Mouse (Mus musculus) kidney, postnatal 0 days (tissue): ENCODE measurements around the gene Spc24. TPM values are rescaled to one million over a fixed set of nuclear protein-coding genes. Genes with fewer than 3 reads are reported as not detected.

Experiments
- ATAC-seq: fragments of 200-750 bp; cut with Nextera tagmentation; replicated peaks from 2 replicates; pipeline ENCODE4 v1.8.0; 2017; ENCODE audit warnings: low read depth, moderate number of reproducible peaks, moderate TSS enrichment, moderate library complexity; ENCODE audit not compliant: low FRiP score
- DNase-seq: peaks from one replicate; pipeline ENCODE4 v3.0.0-alpha.2; 2016; ENCODE audit warnings: low spot score
- H3K27ac ChIP-seq: fragments of 300-500 bp; sonication (generic); 2 replicates; pipeline ENCODE4 v1.5.1; 2014; ENCODE audit warnings: mild to moderate bottlenecking
- H3K27me3 ChIP-seq: fragments of 300-500 bp; sonication (generic); 2 replicates; pipeline ENCODE4 v1.6.1; 2014; ENCODE audit warnings: low read length, mixed read lengths; ENCODE audit not compliant: insufficient read depth
- H3K36me3 ChIP-seq: fragments of 300-500 bp; sonication (generic); 2 replicates; pipeline ENCODE4 v1.6.1; 2014; ENCODE audit warnings: low read length, mixed read lengths; ENCODE audit not compliant: insufficient read depth
- H3K4me1 ChIP-seq: fragments of 300-500 bp; sonication (generic); replicated peaks from 2 replicates; pipeline ENCODE4 v1.6.1; 2014; ENCODE audit warnings: antibody characterized with exemption, low read length, mixed read lengths; ENCODE audit not compliant: insufficient read depth
- H3K4me2 ChIP-seq: fragments of 300-500 bp; sonication (generic); 2 replicates; pipeline ENCODE4 v1.6.1; 2014; ENCODE audit warnings: mild to moderate bottlenecking, low read length, moderate library complexity, mixed read lengths
- H3K4me3 ChIP-seq: fragments of 300-500 bp; sonication (generic); replicated peaks from 2 replicates; pipeline ENCODE4 v1.5.1; 2014; ENCODE audit warnings: low read depth, low read length
- H3K9ac ChIP-seq: fragments of 300-500 bp; sonication (generic); 2 replicates; pipeline ENCODE4 v1.6.1; 2014; ENCODE audit warnings: low read depth, low read length
- H3K9me3 ChIP-seq: fragments of 300-500 bp; sonication (generic); replicated peaks from 2 replicates; pipeline ENCODE4 v1.6.1; 2016; ENCODE audit warnings: low read length, inconsistent platforms, mixed read lengths
- CTCF ChIP-seq: IDR thresholded peaks from 2 replicates; pipeline ENCODE4 v1.5.1; 2016; ENCODE audit warnings: antibody characterized with exemption, low read depth, mild to moderate bottlenecking, moderate library complexity
- WGBS: fragments of 180-500 bp; shearing (Covaris S2); extraction: QIAGEN DNeasy Blood & Tissue Kit; methylation state at CpG from one replicate; pipeline ENCODE4 v1.1.7; 2014; 5-methylcytosine and 5-hydroxymethylcytosine counted together
- polyA plus RNA-seq: library from polyadenylated mRNA; unstranded; fragments of >200 nt; fragmentation: Nextera tagmentation; extraction: Ambion mirVana; gene quantifications from 2 replicates; pipeline ENCODE4 v1.2.1, GENCODE M21; 2015

Spc24 gene
- polyA plus RNA-seq, 1 experiment from 2014 or later, result 55.1 TPM

- no peak for DNase-seq
Measured at GRCm38 (mm10) chr9:21801121-21801520, 41.0 kb upstream of the Spc24 start.

GRCm38 (mm10) chr9:21799010-21799350 is 38.9 kb upstream of the Spc24 start:
- H3K4me2 ChIP-seq, result peak overlapping the region; percentile 69
- peaks cover 22% of the 10 kb centered on the region for H3K36me3 ChIP-seq
- H3K9ac ChIP-seq, result no peak overlapping the region
- H3K27ac ChIP-seq, result peak overlapping the region; percentile 92; the same call in 1 of the 2 replicates
- no peak overlapping the region for H3K4me3 ChIP-seq
- 34% methylated on average over 3 of the region's 3 CpGs for WGBS
- TF ChIP-seq CTCF, result no peak
- H3K4me1 ChIP-seq, result peaks cover 11% of the 10 kb centered on the region; the same call in 1 of the 2 replicates
- DNase-seq, result no peak
- ATAC-seq, result no peak
- H3K27me3 ChIP-seq, result no peaks in the 10 kb centered on the region
- no peaks in the 10 kb centered on the region for H3K9me3 ChIP-seq

More at GRCm38 (mm10) chr9:21801121-21801520, 41.0 kb upstream of the Spc24 start:
- Histone ChIP-seq H3K27me3 (no peaks in the 10 kb centered on the region), H3K9ac (no peak overlapping the region), H3K4me3 (no peak overlapping the region), H3K9me3 (no peaks in the 10 kb centered on the region), H3K4me2 (no peak overlapping the region), H3K4me1 (peaks cover 7% of the 10 kb centered on the region; the same call in 1 of the 2 replicates), H3K27ac (no peak overlapping the region), H3K36me3 (peaks cover 9% of the 10 kb centered on the region; the same call in 1 of the 2 replicates)
- no peak for TF ChIP-seq CTCF
- ATAC-seq, result no peak
- WGBS, result 78% methylated on average over 7 of the region's 7 CpGs

GRCm38 (mm10) chr9:21798345-21799009 is 38.4 kb upstream of the Spc24 start, which contains the start of gene Kank2:
Gene Kank2 (minus strand): TSS chr9:21798744.
- Histone ChIP-seq H3K4me2 (peak within 1 kb of the TSS; percentile 69), H3K27me3 (no peaks in the 10 kb centered on the region), H3K4me3 (peak within 1 kb of the TSS; percentile 76), H3K4me1 (peaks cover 11% of the 10 kb centered on the region; the same call in 1 of the 2 replicates), H3K9ac (peak within 1 kb of the TSS; percentile 80), H3K9me3 (no peaks in the 10 kb centered on the region), H3K27ac (peak within 1 kb of the TSS; percentile 92), H3K36me3 (peaks cover 23% of the 10 kb centered on the region)
- peak; percentile 88 for DNase-seq
- under 1% methylated on average over 51 of the region's 52 CpGs for WGBS
- TF ChIP-seq CTCF, result no peak
- ATAC-seq, result peak; percentile 83

GRCm38 (mm10) chr9:21797921-21798344 is 37.8 kb upstream of the Spc24 start:
- WGBS, result 1% methylated on average over 25 of the region's 26 CpGs
- peak overlapping the region; percentile 76 for H3K4me3 ChIP-seq
- peak; percentile 77 for DNase-seq
- H3K4me2 ChIP-seq, result peak overlapping the region; percentile 69
- no peaks in the 10 kb centered on the region for H3K9me3 ChIP-seq
- H3K27ac ChIP-seq, result peak overlapping the region; percentile 92
- TF ChIP-seq CTCF, result no peak
- ATAC-seq, result peak; percentile 62
- H3K9ac ChIP-seq, result peak overlapping the region; percentile 80
- H3K27me3 ChIP-seq, result no peaks in the 10 kb centered on the region
- H3K4me1 ChIP-seq, result peaks cover 14% of the 10 kb centered on the region
- peaks cover 25% of the 10 kb centered on the region for H3K36me3 ChIP-seq

- no peak overlapping the region for H3K27ac ChIP-seq
- 59% methylated on average over 3 of the region's 3 CpGs for WGBS
- peak overlapping the region; percentile 76; the same call in 1 of the 2 replicates for H3K4me3 ChIP-seq
- no peak for ATAC-seq
- 0 out of 2 replicates have a peak overlapping the region, but pooled peaks have one; percentile 40 for H3K9ac ChIP-seq
- no peak for DNase-seq
- H3K4me2 ChIP-seq, result peak overlapping the region; percentile 69
- TF ChIP-seq CTCF, result no peak
- no peaks in the 10 kb centered on the region for H3K27me3 ChIP-seq
- peaks cover 25% of the 10 kb centered on the region for H3K36me3 ChIP-seq
- no peaks in the 10 kb centered on the region for H3K9me3 ChIP-seq
- H3K4me1 ChIP-seq, result peaks cover 22% of the 10 kb centered on the region
Measured at GRCm38 (mm10) chr9:21796919-21797318, 36.8 kb upstream of the Spc24 start.

GRCm38 (mm10) chr9:21796259-21796658 is 36.2 kb upstream of the Spc24 start:
- H3K27me3 ChIP-seq, result no peaks in the 10 kb centered on the region
- 44% methylated on average over 3 of the region's 3 CpGs for WGBS
- ATAC-seq (no peak), DNase-seq (peak; percentile 33)
- peaks cover 22% of the 10 kb centered on the region for H3K4me1 ChIP-seq
- peak overlapping the region; percentile 40; the same call in 1 of the 2 replicates for H3K9ac ChIP-seq
- no peaks in the 10 kb centered on the region for H3K9me3 ChIP-seq
- H3K27ac ChIP-seq, result peak overlapping the region; percentile 63
- H3K4me3 ChIP-seq, result peak overlapping the region; percentile 18; the same call in 1 of the 2 replicates
- peak overlapping the region; percentile 69 for H3K4me2 ChIP-seq
- H3K36me3 ChIP-seq, result peaks cover 25% of the 10 kb centered on the region
- TF ChIP-seq CTCF, result no peak
